Mouse (Mus musculus) cerebellum, postnatal 25 days (tissue): ENCODE data around the gene Nfatc2.

Experiments
- DNase-seq, 2 experiments: peaks; one replicate each; pipeline ENCODE4 v3.0.0; 2021; ENCODE audit warnings: mixed read lengths in 2 of 2

The Nfatc2 gene

DNA sequence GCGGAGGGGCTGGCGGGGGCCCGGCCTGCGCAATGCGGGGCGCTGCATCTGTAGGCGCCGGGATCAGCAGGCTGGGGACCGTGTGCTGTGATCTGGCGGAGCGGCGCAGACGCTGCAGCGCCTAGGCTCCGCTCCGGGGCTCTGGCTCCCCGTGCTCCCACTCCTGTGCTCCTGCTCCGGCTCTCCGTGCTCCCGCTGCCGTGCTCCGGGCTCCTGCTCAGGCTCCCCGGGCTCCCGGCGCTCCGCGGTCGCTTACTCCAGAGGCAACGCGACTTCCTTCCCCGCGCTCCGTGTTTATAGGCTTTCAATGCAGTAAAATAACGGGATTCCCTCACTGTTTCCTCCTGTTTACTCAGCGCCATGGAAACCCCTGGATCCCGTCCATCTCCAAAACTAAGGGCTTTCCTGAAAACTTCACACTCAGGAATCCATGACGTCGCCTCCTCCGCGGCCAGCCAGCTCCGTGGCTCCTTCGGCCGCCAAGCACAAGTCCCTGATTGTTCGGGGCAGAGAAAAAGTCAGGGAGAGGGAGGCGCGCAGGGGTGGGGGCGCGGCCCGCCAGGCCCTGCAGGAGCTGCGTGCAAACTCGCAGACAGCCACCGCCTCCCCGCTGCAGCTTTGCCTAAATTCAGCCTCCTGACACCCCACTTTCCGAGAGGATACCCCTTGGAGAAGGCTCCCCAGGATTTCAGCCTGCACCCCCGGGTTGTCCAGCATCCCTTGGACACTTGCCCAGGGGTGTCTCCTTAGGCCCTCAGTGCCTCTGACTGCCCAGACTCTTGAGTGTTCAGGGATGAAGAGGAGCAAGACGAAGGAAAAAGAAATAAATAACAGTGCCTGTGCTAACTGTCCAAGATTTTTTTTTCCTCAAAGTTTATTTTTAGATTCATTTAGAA is at the start of gene Nfatc2:
Gene Nfatc2, minus strand, starts transcription at position 167 of the 896 bp plus-strand sequence.
- peak; percentile 73 to 77 for DNase-seq

DNA sequence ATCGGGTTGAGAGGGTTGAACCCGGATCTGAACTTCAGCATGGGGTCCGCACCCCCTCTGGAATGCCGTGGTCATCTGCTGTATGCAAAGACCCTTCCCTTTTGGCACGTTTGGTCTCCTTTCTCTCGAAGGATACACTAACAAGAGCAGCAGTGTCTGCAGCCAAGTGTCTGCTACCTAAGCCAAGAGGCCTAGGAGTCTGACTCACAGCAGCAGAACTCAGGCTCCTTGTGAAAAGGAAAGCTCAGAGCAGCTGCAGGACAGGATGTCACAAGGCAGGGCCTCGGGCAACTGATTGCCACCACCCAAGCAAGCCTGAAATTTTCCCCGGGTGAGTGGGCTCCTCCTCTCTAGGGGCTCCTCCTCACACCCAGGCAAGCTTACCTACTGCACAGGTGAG is 46.7 kb upstream of the Nfatc2 start:
- no peak for DNase-seq

DNA sequence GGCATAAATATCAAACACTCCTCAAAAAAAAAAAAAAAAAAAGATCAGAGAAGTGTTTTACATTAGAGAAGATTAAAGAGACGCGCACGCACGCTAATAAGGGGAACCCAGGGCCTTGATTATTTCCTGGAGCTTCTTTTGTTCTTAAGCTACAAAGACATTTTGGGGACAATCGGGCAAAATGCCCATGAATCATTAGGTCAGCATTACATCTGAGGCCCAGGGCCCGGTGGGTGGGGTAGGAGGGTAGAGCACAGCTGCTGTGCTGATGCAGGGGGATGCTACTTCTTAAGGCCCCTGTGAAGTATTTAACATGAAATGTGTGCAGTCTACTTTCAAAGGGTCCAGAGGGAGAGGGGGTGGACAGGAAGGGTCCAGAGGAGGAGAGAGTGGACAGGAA is 43.4 kb upstream of the Nfatc2 start:
- no peak for DNase-seq

DNA sequence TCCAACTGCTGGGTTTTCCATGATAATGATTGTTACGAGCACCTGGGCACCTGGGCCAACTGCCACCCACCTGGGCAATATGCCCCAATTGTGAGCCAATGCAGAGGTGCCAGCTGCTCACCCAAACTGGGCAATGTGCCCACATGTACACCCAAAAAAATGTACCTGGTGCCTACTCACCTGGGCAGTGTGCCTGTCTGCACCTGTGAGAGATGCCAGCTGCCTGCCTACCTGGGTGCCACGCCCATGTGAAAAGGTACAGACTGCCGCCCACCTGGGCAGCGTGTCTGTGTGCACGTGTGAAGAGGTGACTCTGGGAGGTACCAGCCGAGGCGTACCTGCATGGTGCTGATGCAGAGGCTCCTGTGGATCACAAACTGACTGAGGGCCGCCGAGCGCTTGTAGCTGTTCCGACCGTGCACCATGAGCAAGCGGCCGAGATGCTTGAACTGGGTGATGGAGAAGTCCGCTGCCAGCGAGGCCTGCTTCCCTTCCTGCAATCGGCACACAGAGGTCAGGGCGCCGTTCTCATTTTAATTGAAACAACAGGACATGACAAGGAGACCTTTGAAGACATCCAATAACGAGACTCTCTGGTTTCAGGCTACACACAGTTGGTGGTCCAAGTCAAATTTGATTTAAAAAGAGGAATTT is 42.2 kb upstream of the Nfatc2 start:
- no peak for DNase-seq

DNA sequence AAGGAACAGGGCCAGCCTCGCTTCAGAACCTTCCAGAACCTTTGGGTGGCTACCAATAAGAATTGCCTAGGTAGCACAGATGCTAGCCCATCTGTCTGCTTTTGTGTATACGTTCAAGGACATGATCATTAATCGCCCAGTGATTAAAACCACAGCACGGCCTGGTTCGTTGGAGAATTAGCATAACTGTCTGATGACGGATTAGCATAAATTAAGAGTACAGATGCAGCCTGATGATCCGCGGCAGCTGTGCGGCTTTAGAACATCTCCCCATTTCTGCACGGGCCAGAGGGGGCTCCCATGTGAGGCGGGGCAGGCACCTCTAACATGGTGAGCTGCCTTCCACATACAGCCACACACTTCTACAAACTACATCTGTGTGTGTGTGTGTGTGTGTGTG is 40.7 kb upstream of the Nfatc2 start:
- no peak for DNase-seq

DNA sequence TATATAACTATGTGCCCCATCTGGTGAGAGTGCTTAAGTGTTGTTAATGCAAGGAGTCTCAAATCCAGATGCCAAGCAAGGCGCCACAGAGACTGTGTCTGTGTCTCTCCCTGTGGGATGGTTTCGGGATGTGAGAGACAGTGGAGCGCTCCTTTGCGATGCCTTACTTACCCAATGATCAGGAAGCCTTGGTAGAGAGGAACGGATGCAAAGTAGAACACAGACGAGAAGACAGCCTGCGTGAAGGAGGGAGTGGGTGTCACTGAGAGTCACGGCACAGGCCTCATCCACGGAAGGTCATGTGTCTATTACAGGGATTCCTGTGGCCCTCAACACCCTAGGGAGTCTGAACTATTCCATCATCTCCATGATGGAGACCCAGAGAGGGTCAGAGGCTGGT is 39.0 kb upstream of the Nfatc2 start:
- DNase-seq = no peak

DNA sequence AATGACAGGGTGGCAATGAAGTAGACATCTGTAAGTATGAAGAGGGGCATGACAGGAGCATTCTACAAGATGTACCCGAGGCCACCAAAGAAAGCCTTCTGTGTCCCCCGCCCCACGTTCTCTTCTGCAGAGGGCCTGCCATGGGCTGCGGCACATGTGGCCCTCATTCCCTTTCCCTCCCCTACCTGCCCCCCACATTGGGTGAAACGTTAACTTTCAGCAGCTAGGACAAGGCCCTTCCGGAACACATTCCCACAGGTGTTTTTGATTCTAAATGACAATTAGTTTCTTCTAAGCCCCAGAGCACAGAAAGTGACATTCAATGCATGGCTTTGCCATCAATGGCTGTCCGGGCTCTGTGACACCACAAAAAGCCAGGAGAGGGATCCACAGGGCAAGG is 33.4 kb upstream of the Nfatc2 start:
- no peak for DNase-seq

DNA sequence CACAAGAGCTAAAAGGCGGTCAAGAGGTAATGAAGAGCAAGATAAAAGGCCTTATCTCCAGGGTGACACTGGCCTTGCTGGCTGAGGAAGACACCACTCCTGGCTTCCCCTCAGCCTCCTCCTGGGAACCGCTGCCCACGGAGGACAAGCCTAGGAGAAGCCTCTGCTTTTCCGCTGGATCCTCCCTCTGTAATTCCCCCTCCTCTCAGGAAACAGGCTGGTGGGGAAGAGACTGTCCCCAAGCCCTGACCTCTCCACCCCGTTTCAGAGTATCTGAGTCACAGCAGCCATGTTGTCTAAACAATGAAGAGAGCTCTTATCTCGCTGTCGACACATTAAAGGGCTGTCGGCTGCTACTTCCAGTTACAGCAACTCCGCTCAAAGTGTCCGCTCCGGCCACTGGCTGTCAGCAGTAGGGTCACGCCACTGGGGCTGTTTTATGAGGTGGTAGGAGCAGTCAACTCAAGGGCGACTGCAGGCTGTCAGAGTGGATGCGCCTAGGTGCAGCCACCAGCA is 31.9 kb upstream of the Nfatc2 start:
- DNase-seq = no peak

DNA sequence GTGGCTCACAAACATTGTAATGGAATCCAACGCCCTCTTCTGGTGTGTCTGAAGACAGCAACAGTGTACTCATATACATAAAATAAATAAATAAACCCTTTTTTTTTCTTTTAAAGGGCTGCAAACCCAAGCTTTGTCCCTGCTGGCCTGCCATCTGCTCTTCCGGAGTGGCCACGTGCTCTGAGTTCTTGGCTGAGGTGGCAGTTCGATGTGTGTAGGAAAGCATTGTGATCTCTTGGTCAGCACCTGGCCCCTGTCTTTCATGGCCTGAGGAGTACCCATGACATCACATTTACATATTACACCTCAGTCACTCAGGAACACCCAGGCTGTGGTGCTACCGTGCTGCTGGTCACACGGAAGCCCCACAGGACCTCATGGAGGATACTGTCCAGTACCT is 31.1 kb upstream of the Nfatc2 start:
- DNase-seq = peak in 1 of 2 experiments; percentile 59

DNA sequence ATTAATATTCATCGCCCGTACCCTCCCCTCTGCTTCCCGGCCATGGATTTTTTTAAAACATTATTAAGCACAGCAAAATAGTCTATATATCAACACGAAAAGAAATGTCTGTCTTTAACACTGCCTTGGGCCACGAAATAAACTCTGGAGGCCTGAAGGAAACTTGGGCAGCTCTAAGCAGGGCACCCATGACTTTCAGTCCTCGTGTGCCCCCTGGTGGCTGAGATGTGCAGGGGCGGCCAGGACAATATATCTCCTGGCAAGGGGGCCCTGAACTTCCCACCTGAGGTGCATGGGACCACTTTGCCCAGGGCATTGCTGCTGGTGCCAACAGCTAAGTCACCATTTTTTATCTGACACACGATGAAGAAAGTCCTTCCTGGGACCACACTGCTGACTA is 27.3 kb upstream of the Nfatc2 start:
- DNase-seq = peak; percentile 82 to 89

DNA sequence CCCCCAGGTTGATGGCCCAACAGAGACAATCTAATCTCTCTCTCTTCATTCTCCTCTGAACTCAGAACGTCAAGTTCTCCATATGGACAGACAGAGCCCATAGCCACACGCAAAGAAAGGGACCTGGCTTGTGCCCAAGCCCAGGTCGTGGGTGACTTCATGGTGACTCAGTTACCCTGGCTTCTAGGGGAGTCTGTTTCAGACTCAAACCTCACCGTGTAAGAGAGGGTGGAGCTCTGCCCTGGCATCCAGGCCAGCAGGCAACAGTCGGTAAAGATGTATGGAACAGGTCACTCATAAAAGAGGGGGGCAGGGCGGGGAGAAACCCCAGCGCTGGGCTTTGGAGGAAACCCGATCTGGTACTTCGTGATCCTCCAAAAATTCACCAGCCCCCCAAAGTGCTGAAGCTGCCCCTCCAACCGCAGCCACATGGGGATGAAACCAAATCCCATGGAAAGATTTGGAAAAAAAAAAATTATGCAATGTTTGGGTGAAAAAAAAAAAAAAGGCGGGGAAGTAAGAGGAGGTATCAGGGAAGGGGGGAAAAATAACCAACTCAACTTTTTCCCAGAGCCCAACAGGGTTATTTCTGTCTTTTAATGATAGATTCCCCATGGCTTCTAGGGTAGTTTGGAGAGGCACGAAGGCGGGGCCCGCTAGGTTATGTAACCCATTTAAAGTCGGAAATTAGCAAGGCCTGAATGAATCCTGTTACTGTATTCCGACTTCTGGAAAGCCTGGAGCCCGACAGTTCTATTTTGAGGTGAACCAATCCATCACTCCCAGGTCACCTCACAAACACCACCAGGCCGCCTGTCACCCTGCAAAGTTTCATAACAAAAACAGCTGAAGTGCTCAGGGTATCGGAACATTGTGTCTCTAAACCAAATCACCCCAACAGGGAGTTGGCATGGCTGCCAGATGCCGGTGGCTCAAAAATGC is 26.6 kb upstream of the Nfatc2 start:
- DNase-seq = no peak

DNA sequence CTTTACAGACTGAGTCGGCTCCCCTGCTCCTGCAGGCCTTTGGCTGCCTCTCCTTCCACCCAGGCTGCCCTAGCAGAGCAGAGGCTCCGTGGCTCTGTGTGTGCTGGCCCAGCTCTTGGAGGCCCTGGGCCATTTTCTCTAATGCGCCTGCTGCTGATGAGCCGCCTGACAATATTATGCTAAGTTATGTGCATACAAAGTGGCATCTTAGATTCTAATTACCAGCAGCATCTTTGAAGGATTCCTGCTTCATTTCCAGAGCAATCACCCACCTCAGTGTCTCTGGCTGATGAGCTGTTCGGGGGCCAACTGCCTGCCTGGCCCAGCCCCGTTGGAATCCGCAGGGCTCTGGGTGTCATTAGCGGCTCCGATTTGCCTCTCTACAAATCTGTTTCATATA is 24.9 kb upstream of the Nfatc2 start:
- DNase-seq = no peak

DNA sequence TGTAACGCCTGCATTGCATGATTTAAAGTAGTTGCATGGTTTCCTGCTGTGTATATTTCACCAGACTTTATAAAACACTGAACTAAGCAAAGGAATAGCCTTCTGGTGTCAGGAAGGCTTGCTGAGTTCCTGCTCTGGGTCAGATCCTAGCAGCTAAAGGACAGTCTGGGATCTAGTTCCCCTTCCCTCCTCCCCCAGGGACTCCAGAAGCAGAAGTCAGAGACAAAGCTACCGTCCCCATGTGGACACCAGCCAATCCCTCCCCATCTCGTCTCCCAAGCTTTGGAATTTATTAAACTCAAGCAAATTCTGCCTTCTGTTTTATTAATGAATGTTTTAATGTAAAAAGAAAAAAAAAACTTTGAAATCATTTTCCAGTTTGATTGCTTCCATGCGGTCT is 23.6 kb upstream of the Nfatc2 start:
- DNase-seq = no peak

DNA sequence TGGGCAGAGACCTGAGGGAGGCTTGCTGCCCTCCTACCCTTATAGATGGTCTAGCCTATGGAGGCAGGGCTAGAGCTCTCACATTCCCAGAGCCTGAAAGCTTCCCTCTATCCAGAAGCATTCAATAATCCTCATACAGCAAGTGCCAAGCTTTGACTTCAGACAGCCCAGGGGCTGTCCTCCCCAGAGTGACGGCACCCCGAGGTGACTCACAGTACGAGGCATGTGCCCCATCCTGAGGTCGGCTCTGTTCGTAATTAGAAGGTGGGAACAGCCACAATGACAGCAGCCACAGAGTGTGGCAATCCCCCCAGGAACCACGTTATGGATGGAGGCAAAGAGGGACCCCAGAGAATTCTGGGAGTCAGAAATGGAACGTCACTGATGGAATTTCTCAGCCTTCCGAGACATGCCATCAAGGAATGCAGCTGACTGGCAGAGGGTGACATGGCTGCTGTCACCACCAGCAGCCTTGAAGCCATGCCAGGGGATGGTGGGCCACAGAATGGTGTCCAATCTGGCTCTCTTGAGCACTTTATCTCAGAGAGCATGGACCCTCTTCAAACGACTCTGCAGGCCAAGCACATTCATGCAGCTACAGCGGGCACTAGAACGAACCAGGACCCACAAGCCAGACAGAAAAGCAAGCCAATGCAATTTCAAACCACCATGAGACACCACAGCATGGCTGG is 19.8 kb upstream of the Nfatc2 start:
- DNase-seq = no peak

DNA sequence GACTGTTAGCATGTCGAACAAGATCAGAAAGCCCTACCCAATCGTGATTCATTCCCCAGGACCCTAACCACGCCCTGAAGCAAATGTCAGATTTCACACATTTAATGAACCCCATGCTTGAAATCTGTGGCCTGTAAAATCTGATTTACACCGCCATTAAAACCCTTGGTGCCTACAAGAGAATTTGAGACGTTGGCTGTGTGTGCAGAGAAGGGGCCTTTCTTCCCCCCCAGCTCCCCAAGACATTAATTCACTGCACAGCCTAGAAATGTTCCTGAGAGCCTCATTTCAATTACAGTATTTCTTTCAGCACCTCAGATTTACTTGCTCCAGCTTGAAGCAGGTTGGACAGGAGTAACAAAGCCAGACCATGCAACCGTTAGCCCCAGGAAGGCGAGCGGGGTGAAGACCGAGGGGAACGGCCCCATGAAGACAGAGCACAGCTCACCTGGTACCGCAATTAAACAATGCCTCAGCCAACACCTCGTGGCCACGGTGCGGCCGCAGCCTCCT is 16.8 kb upstream of the Nfatc2 start:
- no peak for DNase-seq

DNA sequence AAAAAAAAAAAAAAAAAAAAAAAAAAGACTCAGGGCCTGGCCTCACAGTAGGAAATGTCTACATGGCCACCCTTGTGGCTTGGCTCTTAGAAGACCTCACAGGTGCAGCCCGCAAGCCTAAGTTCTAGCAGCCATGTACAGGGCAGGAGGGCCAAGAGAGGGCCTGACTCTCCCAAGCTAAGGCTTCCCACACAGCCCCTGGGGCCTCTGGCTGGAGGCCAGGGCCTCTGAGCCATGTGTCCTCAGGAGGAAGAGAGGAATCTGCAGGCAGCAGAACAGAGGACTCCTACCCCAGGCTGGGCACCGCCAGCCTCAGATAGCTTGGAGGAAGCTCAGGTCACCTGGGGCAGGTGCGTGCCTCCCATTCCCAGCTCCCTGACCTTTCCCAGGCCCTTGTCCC is 13.7 kb upstream of the Nfatc2 start:
- DNase-seq = peak in 1 of 2 experiments; percentile 67

DNA sequence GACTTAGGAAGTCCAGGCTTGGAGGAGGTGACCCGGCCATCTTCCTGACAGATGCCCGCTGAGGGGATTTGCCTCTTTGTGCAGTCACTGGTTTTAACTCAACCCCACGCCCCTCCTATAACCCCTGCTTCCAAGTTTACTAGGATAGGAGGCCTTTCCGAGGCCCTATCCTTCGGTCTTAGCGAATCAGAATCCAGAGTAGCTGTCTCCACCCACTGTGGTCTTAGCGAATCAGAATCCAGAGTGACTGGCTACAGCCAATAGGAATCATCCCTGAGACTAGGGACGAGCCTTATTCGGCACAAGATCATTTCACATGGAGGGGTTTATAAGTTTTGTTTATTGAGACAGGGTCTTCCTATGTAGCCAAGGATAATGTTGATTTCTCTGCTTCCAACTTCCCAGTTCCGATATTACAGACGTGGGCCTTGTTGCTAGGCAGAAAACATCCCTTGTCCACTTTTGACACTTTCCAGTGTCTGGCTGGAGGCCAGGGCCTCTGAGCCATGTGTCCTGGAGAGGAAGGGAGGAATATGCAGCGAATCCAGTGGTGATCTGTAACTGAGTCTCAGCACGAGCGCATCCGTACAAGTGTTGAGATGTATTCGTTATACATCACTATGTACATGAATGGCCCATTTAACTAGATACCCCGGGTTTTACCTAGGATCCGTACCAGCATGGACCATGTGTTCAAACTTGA is 12.9 kb upstream of the Nfatc2 start:
- no peak for DNase-seq

DNA sequence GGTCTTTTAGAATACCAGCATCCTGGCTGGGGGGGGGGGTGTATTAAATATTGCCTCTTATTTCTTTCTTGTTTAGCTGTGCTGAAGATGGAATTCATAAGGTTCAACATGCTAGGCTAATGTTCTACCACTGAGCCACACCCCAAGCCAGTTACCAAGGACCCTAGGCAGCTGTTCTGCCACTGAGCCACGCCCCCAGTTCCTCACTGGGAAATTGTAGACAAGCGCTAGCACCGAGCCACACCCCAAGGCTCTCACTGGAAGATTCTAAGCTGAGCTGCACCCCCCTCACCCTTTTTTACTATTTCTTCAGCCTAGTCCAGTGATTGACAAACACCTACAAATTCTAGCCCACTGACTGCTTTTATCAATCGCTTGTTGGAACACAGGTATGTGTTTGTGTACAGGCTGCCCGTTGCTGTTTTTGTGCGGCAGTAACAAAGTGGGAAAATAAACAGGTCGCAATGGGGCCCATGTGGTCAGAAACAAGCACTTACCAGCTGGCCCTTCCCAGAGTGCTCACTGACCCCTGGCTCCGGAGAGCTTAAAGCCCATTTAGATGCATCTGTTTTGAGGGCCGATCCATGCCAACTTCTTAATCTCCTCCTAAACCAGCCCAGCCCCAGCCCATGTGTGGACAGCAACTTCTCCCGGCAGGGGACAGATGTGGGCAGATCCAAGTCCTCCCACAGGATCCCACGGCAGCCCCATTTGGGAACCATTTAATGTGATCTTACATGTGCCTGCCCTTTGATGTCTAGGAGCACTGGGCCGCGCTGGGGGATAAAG is 11.8 kb upstream of the Nfatc2 start:
- no peak for DNase-seq

DNA sequence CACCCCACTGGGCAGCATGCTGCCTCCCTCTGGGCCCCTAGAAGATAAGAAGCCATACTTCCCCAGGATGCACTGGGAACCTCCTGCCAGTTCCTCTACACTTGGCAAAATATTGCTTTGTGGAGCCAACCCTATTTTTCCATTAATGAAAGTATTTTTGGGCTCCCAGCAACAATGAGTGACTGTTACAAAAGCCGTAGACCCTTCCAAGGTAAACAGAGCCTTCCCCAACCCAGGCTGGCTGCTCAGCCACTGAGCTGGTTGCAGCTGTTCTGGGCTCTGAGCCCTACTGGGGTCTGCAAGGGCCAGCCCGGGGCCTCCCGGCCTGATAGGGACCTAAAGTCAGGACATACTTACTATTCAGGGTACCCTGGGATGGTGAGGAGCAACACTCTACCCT is 9.5 kb upstream of the Nfatc2 start:
- peak in 1 of 2 experiments; percentile 48 for DNase-seq

DNA sequence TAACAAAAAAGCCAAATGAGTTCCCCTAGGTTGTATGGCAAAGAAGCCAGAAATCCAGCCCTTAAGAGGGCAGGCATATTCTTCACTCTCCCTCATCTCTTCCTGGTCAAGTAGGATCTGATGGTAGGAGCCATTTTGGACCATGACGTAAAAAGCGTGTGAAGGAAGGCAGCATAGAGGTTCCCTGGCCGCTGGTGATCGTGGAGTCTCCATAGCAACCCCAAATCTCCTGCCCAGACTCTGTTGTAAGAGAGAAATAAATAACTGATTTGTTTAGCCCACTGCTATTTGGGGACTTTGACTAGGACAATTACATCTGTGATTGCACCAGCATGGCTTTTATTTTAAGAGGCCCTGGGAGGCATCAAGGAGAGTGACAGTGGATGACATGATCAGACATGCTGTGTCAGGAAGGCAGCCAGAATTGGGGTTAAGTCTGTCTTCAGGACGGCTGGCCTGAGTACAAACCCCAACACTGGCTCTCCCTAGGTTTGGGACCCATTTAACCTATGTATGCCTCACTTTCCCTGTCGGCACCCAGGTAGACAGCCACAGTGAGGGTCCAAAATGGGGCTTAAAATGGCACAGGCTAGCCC is 8.3 kb upstream of the Nfatc2 start:
- no peak for DNase-seq
